Mouse (Mus musculus): ENCODE measurements around the gene Sema4d. TPM values are rescaled to one million over a fixed set of nuclear protein-coding genes. Genes with fewer than 3 reads are reported as not detected.

Gene Sema4d
- polyA plus RNA-seq, 1 experiment from 2014 or later = 5.9 TPM

DNA sequence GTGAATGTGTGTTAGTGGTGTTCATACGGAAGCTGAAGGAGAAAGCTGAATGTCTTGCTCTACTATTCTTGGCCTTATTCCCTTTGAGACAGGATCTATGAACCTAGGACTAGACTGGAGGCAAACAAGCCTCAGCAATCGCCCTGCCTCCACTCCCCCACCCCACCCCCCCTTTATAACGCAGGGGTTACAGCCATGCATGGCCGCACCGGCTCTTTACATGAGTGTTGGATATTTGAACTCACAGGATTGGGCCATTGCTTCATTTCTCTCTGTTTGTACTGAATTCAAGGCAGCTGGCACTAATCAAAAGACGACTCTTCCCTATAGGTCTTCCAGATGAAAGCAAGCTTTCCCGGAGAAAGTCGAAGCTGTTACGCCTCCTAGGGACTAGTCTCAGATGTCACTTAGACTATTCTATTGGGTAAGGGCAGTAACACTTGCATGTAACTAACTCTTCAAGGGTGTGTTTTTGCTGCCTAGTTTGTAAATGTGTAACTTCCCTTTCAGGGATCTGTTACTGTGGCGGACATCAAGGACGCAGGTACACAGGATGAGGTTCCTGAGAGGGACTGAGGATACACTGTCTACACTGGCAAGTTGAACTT, 151.3 kb downstream of the Sema4d start:
- H3K9me3 ChIP-seq (replicated peaks) = no peaks in the 10 kb centered on the region
- no peak overlapping the region for H3K27ac ChIP-seq
- H3K36me3 ChIP-seq = no peaks in the 10 kb centered on the region
- WGBS = 28% methylated on average over 11 of the region's 11 CpGs
- H3K27me3 ChIP-seq (ENCODE audit: low read depth, poor library complexity, severe bottlenecking) = no peaks in the 10 kb centered on the region
- H3K4me1 ChIP-seq = peaks cover 20% of the 10 kb centered on the region
- DNase-seq (ENCODE audit: low spot score) = no peak
- no peak overlapping the region for H3K4me3 ChIP-seq

DNA sequence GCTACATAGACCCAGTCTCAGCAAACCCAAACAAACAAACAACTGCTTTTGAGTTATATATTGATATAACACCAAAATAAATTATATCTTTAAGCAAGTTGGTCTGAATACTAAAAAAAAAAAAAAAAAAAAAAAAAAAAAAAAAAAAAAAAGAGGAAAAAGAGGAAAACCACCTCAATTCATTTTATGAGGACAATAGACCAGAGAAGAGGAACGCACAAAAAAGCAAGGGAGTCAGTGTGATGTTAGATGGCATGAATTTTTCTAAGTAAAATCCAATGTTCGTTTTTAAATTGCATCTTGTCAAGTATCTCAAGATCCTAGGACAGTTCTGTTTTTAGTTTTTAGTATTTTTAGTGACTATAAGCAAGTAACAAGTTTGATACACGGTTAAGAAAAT, 152.1 kb downstream of the Sema4d start:
- WGBS = 94% methylated on average over 3 of the region's 3 CpGs
- H3K36me3 ChIP-seq = no peaks in the 10 kb centered on the region
- H3K27me3 ChIP-seq (ENCODE audit: low read depth, poor library complexity, severe bottlenecking) = no peaks in the 10 kb centered on the region
- H3K27ac ChIP-seq = no peak overlapping the region
- peaks cover 12% of the 10 kb centered on the region for H3K4me1 ChIP-seq
- no peak for DNase-seq (ENCODE audit: low spot score)
- no peak overlapping the region for H3K4me3 ChIP-seq
- no peaks in the 10 kb centered on the region for H3K9me3 ChIP-seq (replicated peaks)

DNA sequence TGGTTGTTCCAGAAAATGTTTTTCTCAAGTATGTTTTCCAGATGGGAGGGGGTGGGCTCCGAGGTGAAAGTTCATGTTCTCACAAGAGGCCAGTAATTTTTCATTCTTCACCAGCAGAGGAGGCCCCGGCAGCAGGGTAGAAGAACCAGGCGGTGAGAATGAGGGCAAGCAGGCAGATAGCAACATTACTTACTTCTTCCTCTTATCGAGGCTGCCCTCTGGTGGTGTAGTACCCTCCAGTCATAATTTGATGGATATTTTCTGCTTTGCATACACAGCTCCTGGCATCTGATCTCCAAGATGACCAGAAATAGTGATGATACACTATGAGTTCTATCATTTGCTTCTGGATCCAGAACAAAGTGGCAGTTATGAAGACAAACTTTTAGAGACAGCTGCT, 154.6 kb downstream of the Sema4d start:
- H3K27ac ChIP-seq = no peak overlapping the region
- H3K4me1 ChIP-seq = peaks cover 7% of the 10 kb centered on the region; the same call in 1 of the 2 replicates
- WGBS = 91% methylated on average over 4 of the region's 4 CpGs
- H3K36me3 ChIP-seq = no peaks in the 10 kb centered on the region
- H3K9me3 ChIP-seq (replicated peaks) = no peaks in the 10 kb centered on the region
- DNase-seq (ENCODE audit: low spot score) = no peak
- H3K4me3 ChIP-seq = no peak overlapping the region
- no peaks in the 10 kb centered on the region for H3K27me3 ChIP-seq (ENCODE audit: low read depth, poor library complexity, severe bottlenecking)

Small RNA genes within 50 kb of the gene (microRNA-seq; reads per million reads assigned to microRNA genes)
- gene Gm23566 = not detected

Other genes starting within 250 kb of the Sema4d start
- gene Shc3, start 224.3 kb downstream of the Sema4d start, polyA plus RNA-seq (2016; fragmentation: Nextera tagmentation; extraction: Ambion mirVana) = 0.11 and 0.14 TPM in 2 replicates
- 393 and 424 TPM in 2 replicates for gene Cks2, start 148.5 kb downstream of the Sema4d start, polyA plus RNA-seq (2016; fragmentation: Nextera tagmentation; extraction: Ambion mirVana)
- 25.4 and 27.8 TPM in 2 replicates for gene Secisbp2, start 142.1 kb downstream of the Sema4d start, polyA plus RNA-seq (2016; fragmentation: Nextera tagmentation; extraction: Ambion mirVana)
- gene Gadd45g, start 52.9 kb upstream of the Sema4d start, polyA plus RNA-seq (2016; fragmentation: Nextera tagmentation; extraction: Ambion mirVana) = 14.3 and 18.6 TPM in 2 replicates